Mouse (Mus musculus): ENCODE data around the gene Mpo. TPM values are rescaled to one million over a fixed set of nuclear protein-coding genes. Genes with fewer than 3 reads are reported as not detected.
A peak's percentile ranks its signal among the peaks of the same experiment; 100 is the strongest.

Mpo gene
- total and polyA plus RNA-seq, 3 experiments: 0.10 TPM; not detected in 2

DNA sequence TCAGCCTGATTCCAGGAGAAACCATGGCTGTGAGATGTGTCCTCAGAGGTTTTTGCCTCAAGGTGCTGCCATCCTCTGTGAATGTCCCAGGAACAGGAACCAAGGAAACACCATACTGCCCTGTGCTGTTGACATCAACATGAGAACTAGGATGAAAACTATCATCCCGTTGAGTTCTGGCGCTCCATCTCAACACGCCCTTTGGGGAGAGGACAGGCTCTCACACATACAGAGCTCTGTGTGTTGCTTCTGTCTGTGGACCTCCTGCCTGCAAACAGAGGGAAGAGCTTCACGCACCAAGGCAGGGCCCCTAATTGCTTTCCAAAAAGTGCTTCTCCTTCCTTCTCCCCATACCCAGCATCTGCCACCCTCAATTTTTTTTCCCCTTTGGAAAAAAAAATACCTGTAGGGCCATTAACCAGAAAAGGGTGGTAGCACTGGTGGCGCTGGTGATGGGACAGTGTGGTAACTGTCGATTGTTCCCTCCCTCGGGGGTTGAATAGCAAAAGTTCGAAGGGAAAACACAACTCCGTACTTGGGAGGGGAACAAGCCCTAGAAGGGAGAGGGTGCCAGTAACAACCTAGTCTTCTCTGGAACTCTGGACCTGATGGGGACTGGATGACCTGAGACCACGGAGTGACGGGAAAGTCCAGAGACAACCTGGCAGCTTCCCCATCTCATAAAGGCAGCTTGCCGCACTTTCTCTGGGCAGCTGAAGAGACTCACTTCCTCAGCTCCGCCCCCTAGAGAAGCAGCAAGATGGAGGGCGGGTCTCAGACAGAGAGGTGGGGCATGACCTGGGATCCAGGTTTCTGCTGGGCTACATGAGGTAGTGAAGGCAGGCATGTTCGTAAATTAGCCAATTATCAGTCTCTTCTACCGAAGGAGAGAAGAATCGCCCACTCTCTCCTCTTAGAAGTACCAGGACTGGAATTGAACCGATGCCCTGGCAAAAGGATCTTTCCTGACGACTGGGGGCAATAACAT, 45.0 kb upstream of the Mpo start:
- no peak overlapping the region for H3K9ac ChIP-seq (ENCODE audit: low read depth, low read length)
- H3K4me1 ChIP-seq (ENCODE audit: control insufficient read depth, insufficient read depth, low read length): no peaks in the 10 kb centered on the region
- H3K27me3 ChIP-seq (ENCODE audit: control insufficient read depth, insufficient read depth, low read length): no peaks in the 10 kb centered on the region
- H3K27ac ChIP-seq: peak overlapping the region; percentile 31; the same call in 1 of the 2 replicates
- no peaks in the 10 kb centered on the region for H3K79me2 ChIP-seq (replicated peaks; ENCODE audit: control insufficient read depth, insufficient read depth, low read length)
- TF ChIP-seq EP300 (IDR thresholded peaks at IDR 0.05; ENCODE audit: insufficient read depth, low read depth, low read length): no peak
- no peak; the same call in 1 of the 2 replicates for TF ChIP-seq POLR2A (IDR thresholded peaks at IDR 0.05; ENCODE audit: insufficient read depth, low read depth, low read length)
- TF ChIP-seq CTCF (IDR thresholded peaks at IDR 0.05): no peak
- H3K36me3 ChIP-seq (ENCODE audit: control insufficient read depth, insufficient read depth, low read length): no peaks in the 10 kb centered on the region
- DNase-seq: peak; percentile 43 to 75
- 26% methylated on average over 19 of the region's 19 CpGs for WGBS
- intact Hi-C loops (cut with DNase I): no loop called here
- H3K4me3 ChIP-seq: no peak overlapping the region

GRCm38 (mm10) chr11:87749192-87750042, 44.0 kb upstream of the Mpo start:
- TF ChIP-seq CTCF (IDR thresholded peaks at IDR 0.05) (no peak), POLR2A (IDR thresholded peaks at IDR 0.05; ENCODE audit: insufficient read depth, low read depth, low read length) (peak; percentile 40; the same call in 1 of the 2 replicates), EP300 (IDR thresholded peaks at IDR 0.05; ENCODE audit: insufficient read depth, low read depth, low read length) (no peak)
- Histone ChIP-seq H3K4me3 (no peak overlapping the region), H3K79me2 (replicated peaks; ENCODE audit: control insufficient read depth, insufficient read depth, low read length) (no peaks in the 10 kb centered on the region), H3K36me3 (ENCODE audit: control insufficient read depth, insufficient read depth, low read length) (no peaks in the 10 kb centered on the region), H3K9ac (ENCODE audit: low read depth, low read length) (no peak overlapping the region), H3K27ac (peak overlapping the region; percentile 31; the same call in 1 of the 2 replicates), H3K27me3 (ENCODE audit: control insufficient read depth, insufficient read depth, low read length) (no peaks in the 10 kb centered on the region), H3K4me1 (ENCODE audit: control insufficient read depth, insufficient read depth, low read length) (no peaks in the 10 kb centered on the region)
- DNase-seq: peak; percentile 51 to 87
- WGBS: 52% methylated on average over 18 of the region's 18 CpGs
- intact Hi-C loops (cut with DNase I): no loop called here

- Histone ChIP-seq H3K79me2 (replicated peaks; ENCODE audit: control insufficient read depth, insufficient read depth, low read length) (no peaks in the 10 kb centered on the region), H3K27ac (peak overlapping the region; percentile 26; the same call in 1 of the 2 replicates), H3K4me3 (no peak overlapping the region), H3K27me3 (ENCODE audit: control insufficient read depth, insufficient read depth, low read length) (no peaks in the 10 kb centered on the region), H3K9ac (ENCODE audit: low read depth, low read length) (no peak overlapping the region), H3K4me1 (ENCODE audit: control insufficient read depth, insufficient read depth, low read length) (no peaks in the 10 kb centered on the region), H3K36me3 (ENCODE audit: control insufficient read depth, insufficient read depth, low read length) (no peaks in the 10 kb centered on the region)
- intact Hi-C loops (cut with DNase I): no loop called here
- 50% methylated on average over 11 of the region's 11 CpGs for WGBS
- no peak for DNase-seq
- no peak for TF ChIP-seq CTCF (IDR thresholded peaks at IDR 0.05)
- no peak for TF ChIP-seq POLR2A (IDR thresholded peaks at IDR 0.05; ENCODE audit: insufficient read depth, low read depth, low read length)
- TF ChIP-seq EP300 (IDR thresholded peaks at IDR 0.05; ENCODE audit: insufficient read depth, low read depth, low read length): no peak
These were observed 43.3 kb upstream of the Mpo start for GRCm38 (mm10) chr11:87750043-87750421.

- no peaks in the 10 kb centered on the region for H3K79me2 ChIP-seq (replicated peaks; ENCODE audit: control insufficient read depth, insufficient read depth, low read length)
- no peak overlapping the region for H3K27ac ChIP-seq
- TF ChIP-seq CTCF (IDR thresholded peaks at IDR 0.05): no peak
- no peak for TF ChIP-seq POLR2A (IDR thresholded peaks at IDR 0.05; ENCODE audit: insufficient read depth, low read depth, low read length)
- TF ChIP-seq EP300 (IDR thresholded peaks at IDR 0.05; ENCODE audit: insufficient read depth, low read depth, low read length): no peak
- 60% methylated on average over 3 of the region's 3 CpGs for WGBS
- H3K36me3 ChIP-seq (ENCODE audit: control insufficient read depth, insufficient read depth, low read length): no peaks in the 10 kb centered on the region
- H3K4me3 ChIP-seq: no peak overlapping the region
- H3K4me1 ChIP-seq (ENCODE audit: control insufficient read depth, insufficient read depth, low read length): no peaks in the 10 kb centered on the region
- H3K27me3 ChIP-seq (ENCODE audit: control insufficient read depth, insufficient read depth, low read length): no peaks in the 10 kb centered on the region
- peak in 1 of 2 experiments; percentile 13 for DNase-seq
- intact Hi-C loops (cut with DNase I): no loop called here
- H3K9ac ChIP-seq (ENCODE audit: low read depth, low read length): no peak overlapping the region
These were observed 42.9 kb upstream of the Mpo start for GRCm38 (mm10) chr11:87750521-87750920.

DNA sequence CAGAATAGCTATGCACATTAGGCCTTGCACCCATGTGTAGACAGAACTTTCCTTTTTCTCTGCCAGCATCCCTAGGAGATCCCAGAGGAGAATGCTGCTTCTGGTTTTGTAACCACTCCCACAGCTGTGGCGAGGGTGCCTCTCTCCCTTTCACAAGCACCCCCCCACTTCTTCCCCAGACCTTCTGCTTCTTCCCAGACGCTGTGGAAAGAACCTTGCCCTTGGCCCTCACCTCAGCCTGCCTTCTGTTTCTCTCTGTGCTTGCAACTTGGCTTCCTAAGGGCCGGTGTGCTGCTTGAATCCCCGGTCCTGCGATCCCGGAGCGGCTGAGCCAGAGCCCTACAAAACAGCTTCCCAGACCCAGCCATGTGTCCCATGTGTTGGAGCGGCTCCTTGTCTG, 42.4 kb upstream of the Mpo start:
- H3K79me2 ChIP-seq (replicated peaks; ENCODE audit: control insufficient read depth, insufficient read depth, low read length): no peaks in the 10 kb centered on the region
- intact Hi-C loops (cut with DNase I): no loop called here
- no peaks in the 10 kb centered on the region for H3K4me1 ChIP-seq (ENCODE audit: control insufficient read depth, insufficient read depth, low read length)
- H3K9ac ChIP-seq (ENCODE audit: low read depth, low read length): no peak overlapping the region
- TF ChIP-seq CTCF (IDR thresholded peaks at IDR 0.05) (no peak), POLR2A (IDR thresholded peaks at IDR 0.05; ENCODE audit: insufficient read depth, low read depth, low read length) (no peak), EP300 (IDR thresholded peaks at IDR 0.05; ENCODE audit: insufficient read depth, low read depth, low read length) (no peak)
- no peaks in the 10 kb centered on the region for H3K36me3 ChIP-seq (ENCODE audit: control insufficient read depth, insufficient read depth, low read length)
- H3K27ac ChIP-seq: no peak overlapping the region; the same call in 1 of the 2 replicates
- H3K27me3 ChIP-seq (ENCODE audit: control insufficient read depth, insufficient read depth, low read length): no peaks in the 10 kb centered on the region
- 76% methylated on average over 8 of the region's 8 CpGs for WGBS
- peak in 1 of 2 experiments; percentile 23 for DNase-seq
- no peak overlapping the region for H3K4me3 ChIP-seq

All from heart, adult 2 months (tissue).